Mouse (Mus musculus) lung, adult 2 months (tissue): ENCODE measurements around the gene Tbx2. TPM values are rescaled to one million over a fixed set of nuclear protein-coding genes. Genes with fewer than 3 reads are reported as not detected.

Experiments used
- DNase-seq: peaks from one replicate; pipeline ENCODE4 v3.0.0; 2022
- H3K4me1 ChIP-seq: fragments of 200-500 bp; 2 replicates; pipeline ENCODE4 v1.6.1; 2011; ENCODE audit warnings: low read length; ENCODE audit not compliant: control insufficient read depth, insufficient read depth
- H3K4me3 ChIP-seq: fragments of 200-500 bp; replicated peaks from 2 replicates; pipeline ENCODE3; 2011; ENCODE audit warnings: low read depth, mild to moderate bottlenecking, control low read depth, low read length; ENCODE audit errors: extremely low read depth
- CTCF ChIP-seq: fragments of 200-500 bp; IDR thresholded peaks from 2 replicates; pipeline ENCODE4 v1.5.1; 2011; ENCODE audit warnings: mild to moderate bottlenecking, low read length, control low read depth; ENCODE audit not compliant: insufficient read depth
- POLR2A ChIP-seq: fragments of 200-500 bp; IDR thresholded peaks from 2 replicates; pipeline ENCODE4 v1.6.1; 2011; ENCODE audit warnings: low read depth, mild to moderate bottlenecking, control low read depth, low read length, borderline replicate concordance; ENCODE audit errors: extremely low read depth
- WGBS: fragments of 180-500 bp; shearing (Covaris S2); methylation state at CpG from one replicate; pipeline ENCODE4 v1.1.7; 2018; 5-methylcytosine and 5-hydroxymethylcytosine counted together
- polyA plus RNA-seq: library from polyadenylated mRNA; depleted of rRNA; stranded (reverse); fragments of >200 nt; gene quantifications from 2 replicates; pipeline ENCODE4 v1.2.3, GENCODE M21; 2012

Gene Tbx2
- polyA plus RNA-seq, 1 experiment: 257 TPM

DNA sequence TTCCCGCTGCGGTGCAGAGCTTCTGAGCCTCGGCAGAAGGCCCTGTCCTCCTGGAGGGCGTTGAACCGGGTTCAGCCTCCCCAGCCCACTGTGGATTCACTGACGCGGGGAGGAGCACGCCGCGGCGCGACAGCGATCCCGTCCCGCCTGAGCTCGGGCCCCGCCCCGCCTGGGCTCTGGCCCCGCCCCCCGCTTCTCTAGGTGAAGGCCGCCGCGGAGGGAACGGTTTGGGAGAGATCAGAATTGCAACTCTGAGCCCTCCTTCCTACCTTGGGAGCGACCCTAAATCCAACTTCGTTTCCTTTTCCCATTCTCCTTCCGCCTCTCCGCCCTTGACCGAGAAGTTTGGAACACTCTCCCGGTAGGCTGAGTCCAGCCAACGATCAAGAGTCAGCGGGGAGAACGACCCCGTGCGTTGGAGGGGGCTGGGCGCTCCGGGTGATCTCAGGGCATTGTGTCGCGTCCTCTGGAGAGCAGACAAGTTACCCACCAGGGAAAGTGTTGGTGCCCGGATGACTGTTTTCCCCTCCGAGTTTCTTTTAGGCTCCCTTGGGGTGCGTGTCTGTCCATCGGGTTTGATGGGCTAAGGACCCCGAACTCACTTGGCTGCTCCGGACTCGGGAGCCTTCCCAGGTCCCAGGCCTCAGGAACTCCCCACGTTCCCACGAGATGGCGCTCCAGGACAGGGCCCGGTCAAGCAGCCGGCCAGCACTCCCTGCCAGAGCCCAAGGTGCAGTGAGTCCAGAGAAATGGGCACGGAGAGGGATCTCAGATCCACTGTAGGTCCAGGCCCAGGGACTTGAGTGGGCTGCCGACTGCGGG lies 12.0 kb downstream of the Tbx2 start:
- TF ChIP-seq CTCF (peak; percentile 66), POLR2A (peak; percentile 88; the same call in 1 of the 2 replicates)
- peak; percentile 90 for DNase-seq
- WGBS: under 1% methylated on average over 54 of the region's 54 CpGs
- Histone ChIP-seq H3K4me1 (peaks cover 8% of the 10 kb centered on the region; the same call in 1 of the 2 replicates), H3K4me3 (peak overlapping the region; percentile 64)

DNA sequence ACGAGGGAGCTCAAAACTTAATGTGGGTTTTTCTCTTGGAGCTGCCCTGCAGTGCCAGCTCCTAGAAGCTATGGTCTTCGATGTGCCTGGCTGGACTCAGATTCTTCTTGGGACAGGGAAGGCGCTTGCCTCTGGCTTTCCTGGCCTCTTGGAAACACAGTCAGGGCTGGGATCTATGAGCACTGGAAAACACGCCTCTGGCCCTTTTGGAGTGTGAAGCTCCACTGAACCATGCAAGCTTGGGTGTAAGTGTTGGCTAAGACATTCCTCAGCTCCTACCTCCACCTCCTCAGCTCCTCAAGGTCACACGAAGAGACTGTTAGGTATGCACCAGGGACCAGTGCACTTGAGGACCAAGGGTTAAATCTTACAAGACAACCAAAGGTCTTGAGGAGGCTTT lies 12.6 kb downstream of the Tbx2 start:
- no peak for DNase-seq
- WGBS: 43% methylated on average over 5 of the region's 5 CpGs
- H3K4me1 ChIP-seq: peaks cover 8% of the 10 kb centered on the region; the same call in 1 of the 2 replicates
- no peak for TF ChIP-seq POLR2A
- TF ChIP-seq CTCF: no peak
- no peak overlapping the region for H3K4me3 ChIP-seq

GRCm38 (mm10) chr11:85845921-85846320 lies 13.6 kb downstream of the Tbx2 start:
- no peak for DNase-seq
- no peak for TF ChIP-seq POLR2A
- no peak for TF ChIP-seq CTCF
- H3K4me1 ChIP-seq: peaks cover 8% of the 10 kb centered on the region; the same call in 1 of the 2 replicates
- WGBS: 52% methylated on average over 5 of the region's 5 CpGs
- no peak overlapping the region for H3K4me3 ChIP-seq

GRCm38 (mm10) chr11:85846509-85846908 lies 14.2 kb downstream of the Tbx2 start:
- no peak overlapping the region for H3K4me3 ChIP-seq
- 34% methylated on average over 4 of the region's 4 CpGs for WGBS
- no peak for TF ChIP-seq CTCF
- TF ChIP-seq POLR2A: peak; percentile 45; the same call in 1 of the 2 replicates
- peak; percentile 48 for DNase-seq
- peaks cover 8% of the 10 kb centered on the region; the same call in 1 of the 2 replicates for H3K4me1 ChIP-seq

DNA sequence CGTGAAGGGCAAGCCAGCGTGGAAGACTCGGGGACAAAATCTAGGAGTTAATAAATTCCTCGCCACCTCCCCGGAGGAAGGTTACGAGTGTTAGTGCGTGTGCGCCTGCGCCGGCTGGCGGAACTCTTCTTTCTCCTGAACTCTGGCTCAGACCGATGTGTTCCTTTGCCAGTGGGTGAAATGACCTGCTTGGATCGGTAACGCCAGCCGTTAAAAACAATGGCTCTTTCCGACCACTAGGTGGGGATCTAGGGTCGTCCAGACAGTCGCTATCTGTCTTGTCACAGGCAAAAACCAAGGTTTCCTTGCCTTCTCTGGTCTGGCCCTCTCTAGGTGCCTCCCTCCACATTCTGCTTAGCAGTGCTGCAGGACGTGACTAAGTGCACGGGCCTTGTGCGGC lies 16.7 kb downstream of the Tbx2 start:
- no peak overlapping the region for H3K4me3 ChIP-seq
- H3K4me1 ChIP-seq: peaks cover 4% of the 10 kb centered on the region; the same call in 1 of the 2 replicates
- 7% methylated on average over 21 of the region's 21 CpGs for WGBS
- DNase-seq: peak; percentile 55
- TF ChIP-seq CTCF (peak; percentile 90), POLR2A (no peak)

DNA sequence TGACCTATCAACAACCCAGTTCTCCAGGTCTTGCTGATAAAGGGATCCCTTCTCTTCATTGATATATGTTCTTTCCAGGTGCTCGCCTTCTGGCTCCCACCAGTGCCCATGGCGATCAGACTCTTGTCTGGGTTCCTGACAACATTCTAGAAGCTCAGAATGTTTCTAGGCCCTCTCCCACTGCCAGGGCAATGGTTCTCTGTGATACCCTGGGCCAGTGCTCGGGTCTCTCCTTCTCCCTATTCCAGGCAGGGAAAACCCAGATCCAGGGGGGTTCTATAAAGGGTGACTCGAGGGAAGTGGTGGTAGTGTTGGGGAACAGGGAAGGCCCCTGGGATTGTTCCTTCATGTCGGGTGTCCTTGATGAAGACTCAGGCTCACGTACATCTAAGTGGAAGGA lies 17.9 kb downstream of the Tbx2 start, which contains the start of gene Gm11444:
Gm11444 (minus strand) TSS at position 101 of the 400 bp plus-strand sequence.
- 89% methylated on average over 6 of the region's 6 CpGs for WGBS
- no peak for DNase-seq
- Histone ChIP-seq H3K4me3 (no peak within 1 kb of the TSS), H3K4me1 (peaks cover 4% of the 10 kb centered on the region; the same call in 1 of the 2 replicates)
- TF ChIP-seq POLR2A (no peak), CTCF (no peak)

DNA sequence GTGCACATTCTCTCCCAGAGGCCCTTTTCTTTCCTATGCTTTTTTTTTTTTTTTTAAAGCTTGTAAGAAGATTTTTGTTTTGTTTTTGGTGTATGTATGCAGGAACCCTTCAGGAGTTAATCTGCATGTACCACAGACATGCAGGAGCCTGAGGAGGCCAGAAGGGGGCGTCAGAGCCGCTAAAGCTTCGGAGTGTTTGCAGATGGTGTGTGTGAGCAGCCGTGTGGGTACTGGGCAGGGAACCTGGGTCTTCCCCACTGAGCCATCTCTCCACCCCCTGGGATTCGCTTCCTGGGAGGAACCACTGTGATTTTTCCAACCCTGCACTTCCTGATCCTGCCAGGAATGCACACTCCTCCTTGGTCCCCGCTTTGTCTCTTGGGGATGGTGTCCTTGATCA lies 18.4 kb downstream of the Tbx2 start:
- 0 out of 2 replicates have a peak, but pooled peaks have one; percentile 25 for TF ChIP-seq CTCF
- 0 out of 2 replicates have a peak, but pooled peaks have one; percentile 13 for TF ChIP-seq POLR2A
- Histone ChIP-seq H3K4me3 (no peak overlapping the region), H3K4me1 (peaks cover 4% of the 10 kb centered on the region; the same call in 1 of the 2 replicates)
- no peak for DNase-seq
- WGBS: 34% methylated on average over 6 of the region's 6 CpGs

DNA sequence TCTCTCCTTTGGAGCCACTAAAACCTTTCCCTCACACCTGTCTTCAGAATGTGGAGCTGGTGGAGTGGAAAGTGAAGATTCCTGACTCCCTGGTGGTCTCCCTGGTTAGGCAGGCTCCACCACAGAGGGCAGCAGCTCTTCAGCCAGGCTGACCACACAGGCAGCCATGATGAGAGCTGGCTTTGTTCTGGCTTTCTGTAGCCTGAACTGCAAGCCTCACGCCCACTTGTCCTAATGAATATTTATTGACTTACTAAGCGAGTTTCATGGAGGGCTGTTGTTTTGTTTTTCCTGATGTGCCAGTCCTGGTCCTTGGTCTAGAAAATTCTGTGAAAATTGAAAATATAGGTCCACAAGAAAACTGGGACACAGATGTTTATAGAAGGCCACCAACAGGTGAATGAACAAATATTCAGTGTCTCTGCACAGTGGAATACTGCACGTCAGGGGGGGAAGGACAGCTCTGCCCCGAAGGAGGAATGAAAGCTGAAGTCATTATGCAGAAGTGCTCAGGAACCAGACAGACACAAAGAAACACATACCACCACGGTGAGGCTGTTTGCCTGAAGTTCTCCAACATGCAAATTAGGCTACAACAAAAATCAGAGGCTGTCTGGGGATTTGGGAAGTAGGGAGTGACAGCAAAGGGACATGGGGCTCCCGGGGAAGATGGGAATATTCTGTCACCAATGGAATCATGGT lies 25.8 kb downstream of the Tbx2 start:
- Histone ChIP-seq H3K4me1 (no peaks in the 10 kb centered on the region), H3K4me3 (no peak overlapping the region)
- TF ChIP-seq CTCF (no peak), POLR2A (no peak)
- WGBS: 42% methylated on average over 6 of the region's 6 CpGs
- DNase-seq: no peak

DNA sequence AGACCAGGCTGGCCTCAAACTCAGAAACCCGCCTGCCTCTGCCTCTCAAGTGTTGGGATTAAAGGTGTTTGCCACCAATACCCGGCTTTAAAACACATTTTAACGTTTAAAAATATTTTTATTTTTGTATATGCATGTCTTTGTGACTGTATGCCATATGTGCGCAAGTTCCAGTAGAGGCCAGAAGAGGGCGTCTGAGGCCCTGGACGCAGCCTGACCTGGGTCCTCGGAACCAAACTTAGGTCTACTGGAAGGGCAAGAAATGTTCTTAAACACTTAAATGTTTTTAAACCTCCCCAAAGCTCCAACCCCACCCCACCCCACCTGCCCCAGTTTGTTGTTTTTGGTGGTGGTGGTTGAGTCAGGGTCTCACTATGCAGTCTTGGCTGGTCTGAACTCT lies 32.0 kb downstream of the Tbx2 start:
- H3K4me1 ChIP-seq: no peaks in the 10 kb centered on the region
- WGBS: 42% methylated on average over 7 of the region's 7 CpGs
- no peak for DNase-seq
- TF ChIP-seq CTCF (peak; percentile 34; the same call in 1 of the 2 replicates), POLR2A (no peak)
- no peak overlapping the region for H3K4me3 ChIP-seq
